Mouse (Mus musculus) kidney, postnatal 36 days (tissue): Measurements from ENCODE around the gene Olfr33.
A peak's percentile ranks its signal among the peaks of the same experiment; 100 is the strongest.

ENCODE experiments used
- DNase-seq, 2 experiments: peaks; one replicate each; pipeline ENCODE4 v3.0.0; 2021 to 2022; ENCODE audit warnings: mixed read lengths in 2 of 2

The Olfr33 gene

DNA sequence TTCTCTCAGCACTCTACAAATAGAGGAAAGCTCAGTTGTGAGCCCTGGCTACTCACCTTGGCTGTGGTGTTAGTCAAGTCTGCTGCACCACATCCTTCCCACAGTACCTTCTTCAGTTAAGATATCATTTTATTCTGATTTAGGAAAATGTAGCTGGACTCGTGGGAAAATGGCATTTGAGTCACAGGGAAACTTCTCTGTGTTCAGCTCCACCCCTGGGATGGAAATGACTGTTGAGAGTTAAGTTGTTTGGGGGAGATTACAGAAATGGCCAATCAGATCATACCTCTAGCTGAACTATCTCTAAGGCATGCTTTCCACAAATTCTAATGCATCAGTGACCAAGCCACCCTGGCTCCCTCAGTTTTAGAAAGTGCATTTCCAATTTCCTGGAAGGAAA, at the start of gene Olfr33:
Gene Olfr33, minus strand, starts transcription at position 101 of the 400 bp plus-strand sequence.
- DNase-seq = no peak

DNA sequence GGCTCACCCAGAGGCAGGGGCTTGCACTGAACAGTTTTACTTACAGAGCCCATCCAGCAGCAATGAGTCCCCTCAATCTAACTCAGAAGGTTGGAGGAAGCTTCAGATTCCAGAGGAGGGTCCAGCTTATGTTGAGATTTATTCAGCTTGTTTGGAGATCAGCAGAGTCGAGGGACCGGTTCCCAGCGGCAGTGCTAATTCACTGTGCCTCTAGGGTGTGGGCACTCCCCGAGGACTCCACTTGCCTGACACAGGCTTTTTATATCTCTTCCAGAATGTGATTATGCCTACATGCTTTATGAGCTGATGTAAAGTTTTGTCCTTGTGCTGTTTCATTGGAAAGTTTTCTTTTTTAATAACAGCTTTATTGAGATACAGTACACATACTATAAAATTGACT, 40.4 kb upstream of the Olfr33 start, which contains the start of the genes Olfr560 and Olfr78:
Gene Olfr560, minus strand, starts transcription at position 101 of the 400 bp plus-strand sequence.
Gene Olfr78, minus strand, starts transcription at position 206 of the 400 bp plus-strand sequence.
- DNase-seq = no peak

DNA sequence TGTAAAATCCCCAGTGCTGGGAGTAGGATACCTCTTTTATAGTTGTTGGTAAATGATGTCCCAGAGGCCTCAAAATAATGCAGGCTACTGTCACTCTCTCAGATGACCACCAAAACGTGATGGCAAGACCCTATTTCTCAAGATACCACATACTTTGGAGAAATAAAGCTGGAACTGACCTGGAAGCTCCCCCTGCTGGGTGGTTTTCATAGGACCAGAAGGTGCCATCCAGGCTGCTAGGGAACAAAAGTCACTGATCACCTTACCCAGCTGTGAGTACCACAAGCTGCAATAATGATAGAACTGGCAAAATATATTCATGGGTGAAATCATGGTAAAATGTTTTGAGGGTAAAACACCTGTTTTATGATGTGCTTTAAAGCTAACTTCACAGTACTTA, 33.2 kb upstream of the Olfr33 start:
- DNase-seq = peak in 1 of 2 experiments; percentile 36

DNA sequence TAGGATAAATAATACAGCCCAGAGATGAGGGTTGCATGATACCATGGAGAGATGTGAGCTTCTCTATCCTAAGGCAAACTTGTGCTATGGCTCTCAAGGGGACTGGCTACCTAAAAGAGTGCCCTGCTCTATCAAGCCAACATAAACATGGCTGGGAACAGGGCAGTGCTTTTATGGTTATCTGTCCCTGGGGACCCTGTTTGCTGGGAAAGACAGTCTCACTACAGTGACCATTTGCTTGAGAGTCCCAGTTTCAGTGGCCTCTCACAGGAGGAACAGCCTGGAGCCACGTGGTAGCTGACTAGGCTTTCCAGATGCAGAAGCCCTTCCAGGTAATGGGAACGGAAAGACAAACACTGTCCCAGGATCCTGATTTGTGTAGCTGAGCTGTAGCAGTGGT, 18.8 kb upstream of the Olfr33 start:
- no peak for DNase-seq

DNA sequence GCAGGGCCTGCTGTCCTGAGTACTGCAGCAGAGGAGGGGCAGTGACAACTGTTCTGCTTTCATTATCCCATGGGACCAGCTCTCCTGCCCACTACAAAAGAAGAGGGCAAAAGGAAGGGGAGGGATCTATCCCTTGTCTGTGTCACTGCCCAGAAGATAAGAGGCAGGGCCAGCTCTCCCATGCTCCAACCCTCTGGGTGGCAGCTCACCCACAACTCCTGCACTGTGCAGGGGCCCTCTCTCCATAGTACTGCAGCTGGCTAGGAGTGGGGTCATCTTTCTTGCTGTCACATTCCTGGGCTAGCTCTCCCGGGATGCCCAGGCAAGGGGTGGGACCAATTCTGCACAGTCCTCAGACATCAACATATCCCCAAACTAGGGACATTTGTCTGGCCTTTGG, 14.9 kb upstream of the Olfr33 start:
- no peak for DNase-seq

DNA sequence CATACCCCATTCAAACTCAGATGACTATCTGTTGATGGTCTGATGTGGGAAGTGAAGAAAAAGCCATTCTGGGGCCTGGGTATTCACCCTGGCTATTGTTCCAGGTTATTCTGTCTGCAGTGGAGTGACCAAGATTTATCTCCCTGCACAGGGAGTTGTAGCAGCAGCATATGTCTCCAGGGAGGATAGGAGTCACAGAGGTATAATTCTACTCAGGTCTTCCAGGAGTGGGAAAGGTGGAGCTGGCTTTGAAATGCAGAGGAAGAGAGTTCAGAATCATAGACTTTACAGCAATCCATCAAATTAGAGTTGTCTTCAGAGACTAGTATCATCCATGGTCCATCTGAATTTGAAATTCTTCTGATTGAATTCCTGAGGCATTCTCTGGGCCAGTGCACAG, 8.5 kb upstream of the Olfr33 start, which contains the start of gene Olfr559:
Gene Olfr559, minus strand, starts transcription at position 101 of the 400 bp plus-strand sequence.
- no peak for DNase-seq

DNA sequence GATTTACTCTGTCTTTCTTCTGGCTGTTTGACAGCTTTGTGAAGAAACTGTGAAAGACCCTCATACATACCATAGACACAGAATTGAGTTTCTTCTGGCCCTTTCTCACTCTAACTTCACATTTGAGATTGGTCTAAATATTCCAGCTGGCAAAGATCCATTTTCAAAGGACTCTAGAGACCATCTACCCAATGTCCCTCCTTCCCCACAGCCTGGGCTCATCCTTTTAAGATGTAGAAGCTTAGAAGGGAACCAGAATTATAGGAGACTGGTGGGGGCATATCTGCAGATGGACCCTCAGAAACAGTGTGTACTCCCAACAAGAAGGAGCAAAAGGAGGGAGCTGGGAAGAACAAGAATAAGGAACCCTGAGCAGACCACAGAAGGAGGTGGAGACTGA, 17.0 kb downstream of the Olfr33 start, which contains the start of gene Olfr558:
Gene Olfr558, plus strand, starts transcription at position 301 of the 400 bp plus-strand sequence.
- no peak for DNase-seq

DNA sequence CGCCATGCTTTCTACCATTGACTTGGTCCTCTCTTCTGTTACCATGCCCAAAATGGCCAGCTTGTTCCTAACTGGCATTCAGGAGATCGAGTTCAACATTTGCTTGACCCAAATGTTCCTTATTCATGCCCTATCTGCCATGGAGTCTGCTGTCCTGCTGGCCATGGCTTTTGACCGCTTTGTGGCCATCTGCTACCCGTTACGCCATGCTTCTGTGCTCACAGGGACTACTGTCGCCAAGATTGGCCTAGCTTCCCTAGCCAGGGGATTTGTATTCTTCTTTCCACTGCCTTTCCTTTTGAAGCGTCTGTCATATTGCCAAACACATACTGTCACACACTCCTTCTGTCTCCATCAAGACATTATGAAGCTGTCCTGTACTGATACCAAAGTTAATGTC, 20.4 kb downstream of the Olfr33 start:
- no peak for DNase-seq

DNA sequence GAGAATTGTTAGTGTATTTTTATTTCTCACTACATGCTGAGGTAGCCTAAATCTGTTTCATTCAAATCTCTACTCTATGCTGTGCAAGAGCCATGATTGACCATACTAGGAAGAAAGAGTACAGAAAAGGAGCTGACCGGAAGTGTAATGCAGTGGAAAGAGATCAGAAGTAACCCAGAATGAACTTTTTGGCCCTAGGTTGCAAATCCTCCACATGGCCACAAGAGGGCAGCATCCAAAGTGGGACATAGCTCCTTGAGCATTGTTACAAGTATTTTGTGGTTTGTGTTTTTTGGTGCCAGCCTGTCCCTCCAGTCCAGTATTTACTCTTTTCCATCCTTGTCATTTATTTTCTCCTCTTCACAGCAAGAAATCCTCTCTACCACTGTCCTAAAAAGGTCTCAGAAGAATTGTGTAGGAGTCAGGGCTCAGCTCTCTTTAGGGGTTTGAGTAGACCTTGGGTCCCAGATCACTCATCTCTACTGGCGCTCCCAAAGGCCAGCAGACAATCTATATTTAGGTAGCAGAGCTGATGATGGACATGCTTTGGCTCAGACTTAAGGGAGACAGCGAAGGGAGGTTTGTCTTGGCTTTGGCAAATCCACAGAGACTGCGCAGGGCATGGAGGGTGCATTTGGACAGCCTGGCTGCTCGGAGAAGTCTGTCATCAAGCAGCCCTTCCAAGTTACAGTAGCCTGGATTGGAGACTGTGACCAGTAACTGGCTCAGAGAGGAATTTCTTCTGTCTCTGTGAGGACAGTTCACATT, 23.3 kb downstream of the Olfr33 start, which contains the start of gene Olfr557:
Gene Olfr557, plus strand, starts transcription at position 553 of the 768 bp plus-strand sequence.
- DNase-seq = peak; percentile 17 to 61

DNA sequence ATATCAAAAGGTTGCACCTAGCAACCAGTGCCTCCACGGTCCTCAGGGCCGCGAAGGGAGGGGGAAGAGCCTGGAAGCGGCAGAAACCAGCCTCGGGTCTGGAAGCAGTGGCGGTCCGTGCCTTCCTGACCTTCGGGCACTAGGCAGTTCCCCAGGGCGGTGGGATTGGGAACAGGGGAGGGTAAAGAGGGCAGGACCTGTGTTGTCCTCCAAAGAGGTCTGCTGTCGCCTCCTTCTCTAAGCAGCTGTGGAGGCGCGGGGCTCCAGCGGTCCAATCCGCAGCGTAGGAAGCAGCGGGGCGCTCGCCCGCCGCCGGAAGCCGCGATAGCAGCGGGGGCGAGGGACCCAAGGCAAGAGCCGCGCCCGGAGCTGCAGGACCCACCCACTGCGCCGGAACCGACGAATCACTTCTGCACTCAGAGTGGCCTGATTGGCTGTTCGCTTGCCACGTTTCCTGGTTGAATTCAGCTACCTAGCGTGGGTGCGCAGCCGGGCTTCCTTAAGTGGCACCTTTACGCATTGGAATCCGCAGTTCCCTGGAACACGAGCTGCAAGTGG, 31.8 kb downstream of the Olfr33 start, which contains the start of gene Trim68:
Gene Trim68, minus strand, starts transcription at position 384 of the 558 bp plus-strand sequence.
- peak; percentile 93 for DNase-seq

DNA sequence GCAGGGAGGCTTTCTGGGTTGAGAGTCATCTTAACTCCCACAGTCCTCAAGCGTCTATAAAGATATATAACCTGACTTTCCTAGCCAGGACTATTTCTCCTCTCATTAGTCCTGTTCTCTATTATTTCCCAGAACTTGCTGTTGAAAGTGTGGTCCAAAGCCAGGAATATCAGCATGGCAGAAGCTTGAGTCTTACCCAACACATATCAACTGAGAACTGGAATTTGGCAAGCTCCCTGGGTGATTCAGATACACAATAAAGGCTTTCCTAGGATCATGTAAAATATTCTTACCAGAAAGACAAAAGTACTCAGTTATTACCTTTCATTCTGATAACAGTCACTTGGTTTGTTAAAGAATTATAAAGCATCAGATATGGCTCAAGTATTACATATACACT, 37.0 kb downstream of the Olfr33 start:
- no peak for DNase-seq

DNA sequence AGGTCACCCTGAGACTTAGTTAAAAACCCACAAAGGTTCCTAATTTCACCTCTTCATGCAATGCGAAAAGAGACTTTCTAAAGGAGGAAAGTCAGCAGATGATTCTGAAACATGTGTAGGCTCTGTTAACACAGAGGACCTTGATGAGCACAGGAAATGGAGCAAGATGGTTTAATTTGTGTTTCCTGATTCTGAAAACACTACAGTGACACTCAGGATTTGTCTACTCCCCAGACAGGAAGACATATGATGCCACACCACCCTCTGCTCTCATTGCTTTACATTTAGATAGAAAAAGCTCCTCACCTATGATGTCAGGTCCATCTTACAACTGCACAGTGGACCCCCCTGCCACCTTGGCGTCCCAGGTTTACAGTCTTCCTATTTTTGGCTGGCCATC, 42.6 kb downstream of the Olfr33 start:
- DNase-seq = no peak

DNA sequence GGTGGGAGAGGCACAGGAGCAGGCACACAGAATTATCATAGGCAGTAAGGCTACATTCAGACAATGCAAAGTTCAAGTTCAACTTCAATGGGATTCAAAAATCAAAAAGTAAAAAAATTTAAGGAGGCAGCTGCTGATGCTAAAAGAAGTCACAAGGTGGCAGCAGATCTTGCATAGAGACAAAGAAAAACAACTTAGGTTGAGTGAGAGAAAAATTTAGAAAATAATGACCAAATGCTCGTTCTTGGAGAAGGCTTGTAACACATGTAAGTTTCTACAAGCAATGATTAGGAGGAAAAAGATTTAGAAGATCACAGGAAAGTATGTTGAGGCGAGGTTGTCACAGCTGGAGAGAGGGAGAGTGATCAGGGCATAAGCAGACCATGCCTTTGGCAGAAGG, 53.5 kb downstream of the Olfr33 start:
- DNase-seq = peak in 1 of 2 experiments; percentile 13

DNA sequence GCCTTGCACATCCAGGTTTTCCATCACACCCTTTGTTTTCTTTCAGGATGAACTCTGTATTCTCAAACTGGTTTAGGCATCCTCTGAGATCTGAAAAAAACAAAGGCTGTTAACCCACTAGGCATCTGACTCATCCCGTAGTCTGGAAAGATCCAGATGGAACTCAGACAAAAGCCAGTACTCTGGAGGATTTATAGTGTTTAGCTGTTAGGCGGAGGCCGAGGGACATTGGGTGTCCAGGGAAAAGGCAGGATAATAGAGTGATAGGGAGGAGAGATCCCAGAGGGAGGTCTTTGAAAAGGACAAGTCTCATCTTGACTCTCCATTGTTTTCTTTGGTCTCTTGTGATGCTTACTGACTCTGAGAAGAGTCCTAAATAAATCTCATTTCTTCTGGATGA, 54.3 kb downstream of the Olfr33 start, which contains the start of gene Olfr556:
Gene Olfr556, plus strand, starts transcription at position 301 of the 400 bp plus-strand sequence.
- no peak for DNase-seq
